Mouse (Mus musculus) retina, postnatal 7 days (tissue): ENCODE results near the gene Slc13a2.
A peak's percentile ranks its signal among the peaks of the same experiment; 100 is the strongest.

Experiments
- DNase-seq: peaks from one replicate; pipeline ENCODE4 v3.0.0-alpha.2; 2012; ENCODE audit warnings: low read depth, low spot score

The Slc13a2 gene

DNA sequence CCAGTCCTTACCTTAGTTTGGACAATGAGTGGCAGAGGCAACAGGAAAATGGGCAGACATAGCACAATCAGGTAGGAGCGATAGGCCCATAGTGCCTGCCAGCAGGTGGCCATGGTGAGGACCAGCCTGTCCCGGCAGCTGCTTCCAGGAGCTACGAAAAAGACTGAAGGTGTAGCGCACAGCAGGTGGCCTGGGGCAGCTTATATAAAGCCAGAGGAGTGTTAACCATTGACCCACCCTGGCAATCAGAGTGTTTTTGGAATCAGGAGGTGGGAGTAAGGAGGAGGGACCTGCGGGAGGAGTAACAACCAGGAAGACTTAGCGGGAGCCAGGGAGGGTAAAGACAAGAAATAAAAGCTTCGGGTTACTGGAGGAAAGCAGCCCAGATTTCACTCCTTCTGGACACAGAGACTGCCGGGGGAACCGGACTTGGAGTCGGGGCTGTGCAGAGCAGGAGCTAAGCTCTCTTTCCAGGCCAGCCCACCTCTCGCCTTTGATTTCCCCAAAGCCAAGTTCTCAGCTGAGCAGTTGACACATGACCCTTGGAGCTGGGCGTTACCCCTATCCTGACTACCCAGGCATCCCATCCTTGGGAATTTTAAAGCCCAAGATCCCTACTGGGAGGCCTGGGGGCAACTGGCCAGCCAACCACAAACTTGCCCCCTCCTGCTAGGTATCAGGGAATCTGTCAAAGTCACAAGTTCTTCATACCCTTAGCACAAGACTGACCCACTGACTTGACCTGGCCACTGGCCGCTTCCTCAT is at the start of gene Slc13a2:
Slc13a2 (minus strand) TSS at position 163 of the 765 bp plus-strand sequence.
- no peak for DNase-seq

DNA sequence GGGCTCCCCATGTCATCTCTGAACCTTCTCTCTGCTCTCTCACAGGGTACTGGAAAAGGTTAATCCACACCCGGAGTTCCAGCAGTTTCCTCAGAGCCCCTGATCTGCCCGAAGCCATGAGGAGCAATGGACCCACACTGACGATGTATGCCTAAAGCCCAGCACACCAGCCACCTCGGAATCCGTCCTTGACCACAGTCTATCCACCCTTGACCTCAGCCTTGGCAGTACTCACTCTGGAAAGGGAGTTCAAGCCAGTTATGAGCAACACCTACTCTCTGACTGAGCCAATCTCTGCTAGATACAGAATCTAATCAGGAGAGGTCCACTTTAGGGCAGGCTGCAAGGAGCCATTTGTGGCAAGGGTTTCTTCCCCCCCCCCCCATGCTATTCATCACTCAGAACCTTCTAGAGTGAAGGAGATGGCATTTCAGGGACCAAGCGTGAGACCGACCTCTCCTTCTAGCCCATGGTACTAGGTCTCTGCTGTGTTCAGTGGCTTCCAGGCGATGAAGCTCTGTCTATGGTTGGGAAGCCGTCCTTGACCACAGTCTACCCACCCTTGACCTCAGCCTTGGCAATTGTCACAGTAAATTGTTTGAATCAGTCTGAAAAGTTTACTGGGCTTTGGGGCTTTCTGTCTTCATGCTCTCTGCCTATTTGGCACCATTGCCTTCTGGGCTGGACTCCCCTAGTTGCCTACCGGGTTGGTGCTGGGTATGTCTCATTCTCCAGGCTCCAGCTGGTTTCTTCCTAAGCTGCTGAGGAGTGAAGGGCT is 49.5 kb upstream of the Slc13a2 start:
- no peak for DNase-seq

- no peak for DNase-seq
Observed at GRCm38 (mm10) chr11:78467932-78468331, 45.9 kb upstream of the Slc13a2 start.

GRCm38 (mm10) chr11:78467515-78467914 is 45.5 kb upstream of the Slc13a2 start:
- DNase-seq = no peak

DNA sequence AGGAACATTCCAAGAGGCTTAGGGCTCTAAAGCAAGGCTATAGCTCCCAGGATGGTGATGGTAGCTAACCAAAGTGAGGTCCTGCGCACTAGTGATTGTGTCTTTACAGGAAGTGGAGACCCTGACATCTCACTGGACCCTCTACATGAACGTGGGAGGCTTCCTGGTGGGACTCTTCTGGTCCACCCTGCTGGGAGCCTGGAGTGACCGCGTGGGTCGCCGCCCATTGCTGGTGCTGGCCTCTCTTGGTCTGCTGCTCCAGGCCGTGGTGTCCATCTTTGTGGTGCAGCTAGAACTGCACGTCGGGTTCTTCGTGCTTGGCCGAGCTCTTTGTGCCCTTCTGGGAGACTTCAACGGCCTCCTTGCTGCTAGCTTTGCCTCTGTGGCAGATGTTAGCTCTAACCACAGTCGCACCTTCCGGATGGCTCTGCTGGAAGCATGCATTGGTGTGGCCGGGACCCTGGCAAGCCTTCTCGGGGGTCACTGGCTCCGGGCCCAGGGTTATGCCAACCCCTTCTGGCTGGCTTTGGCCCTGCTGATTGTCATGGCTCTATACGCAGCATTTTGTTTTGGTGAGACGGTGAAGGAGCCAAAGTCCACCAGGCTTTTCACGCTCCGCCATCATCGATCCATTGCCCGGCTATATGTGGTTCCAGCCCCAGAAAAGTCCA is 44.4 kb upstream of the Slc13a2 start:
- DNase-seq = no peak

- peak; percentile 32 for DNase-seq
Observed at GRCm38 (mm10) chr11:78465568-78466180, 43.7 kb upstream of the Slc13a2 start, which contains the start of gene Slc46a1. TSS of gene Slc46a1 (plus strand) at chr11:78465697.

DNA sequence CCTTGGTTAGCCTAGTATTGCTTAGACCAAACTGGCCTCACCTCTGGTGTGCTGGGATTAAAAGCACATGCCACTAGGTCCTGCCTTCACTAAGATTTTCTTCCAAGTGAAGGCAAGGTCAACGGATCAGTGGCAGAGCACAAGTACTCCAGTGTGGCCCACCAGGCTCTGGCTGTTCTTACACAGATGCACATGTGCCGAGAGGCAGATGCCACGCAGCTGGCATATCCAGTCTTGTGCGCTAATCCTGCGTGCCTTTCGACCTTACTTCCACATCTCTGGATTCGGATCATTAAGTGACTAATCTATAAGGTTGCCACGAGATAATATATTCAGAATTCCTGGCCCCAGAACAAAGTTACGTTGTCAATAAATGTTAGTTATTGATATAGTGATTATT is 43.1 kb upstream of the Slc13a2 start:
- DNase-seq = no peak

DNA sequence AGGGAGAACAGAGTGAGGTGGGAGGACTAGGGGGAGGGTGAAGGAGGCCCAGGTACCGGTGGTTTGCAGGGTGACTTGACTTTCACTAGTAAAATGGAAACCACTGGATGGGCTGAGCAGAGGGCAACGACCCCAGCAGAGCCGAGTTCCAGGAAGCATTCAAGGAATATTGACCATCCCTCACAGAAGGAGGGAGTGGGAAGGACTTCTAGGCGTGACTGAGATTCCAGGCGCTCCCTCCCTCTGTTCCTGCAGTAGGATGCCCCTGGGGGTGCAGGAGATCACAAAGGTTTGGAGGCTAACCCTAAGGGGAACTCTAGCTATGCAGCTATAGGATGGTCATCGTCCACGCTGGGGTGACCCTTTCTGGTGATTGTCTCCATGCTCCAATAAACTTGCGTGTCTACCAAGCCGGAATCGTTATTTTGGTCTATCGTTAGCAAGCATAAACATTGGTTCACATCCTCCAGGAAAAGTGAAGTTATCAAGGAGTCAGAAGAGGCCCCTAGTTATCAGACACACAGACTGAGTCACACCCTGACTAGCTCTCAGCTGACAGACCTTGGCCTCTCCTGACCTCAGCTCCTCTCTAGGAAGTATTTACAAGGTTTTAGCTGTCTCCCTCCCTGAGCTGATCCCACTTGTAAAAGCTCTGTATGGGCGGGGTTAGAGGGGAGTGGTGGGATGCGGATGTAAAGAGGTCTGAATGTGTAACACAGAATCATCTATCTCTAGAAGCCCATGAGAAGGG is 41.4 kb upstream of the Slc13a2 start:
- DNase-seq = no peak

GRCm38 (mm10) chr11:78462669-78463068 is 40.7 kb upstream of the Slc13a2 start:
- no peak for DNase-seq

GRCm38 (mm10) chr11:78461894-78462293 is 39.9 kb upstream of the Slc13a2 start:
- DNase-seq = no peak

DNA sequence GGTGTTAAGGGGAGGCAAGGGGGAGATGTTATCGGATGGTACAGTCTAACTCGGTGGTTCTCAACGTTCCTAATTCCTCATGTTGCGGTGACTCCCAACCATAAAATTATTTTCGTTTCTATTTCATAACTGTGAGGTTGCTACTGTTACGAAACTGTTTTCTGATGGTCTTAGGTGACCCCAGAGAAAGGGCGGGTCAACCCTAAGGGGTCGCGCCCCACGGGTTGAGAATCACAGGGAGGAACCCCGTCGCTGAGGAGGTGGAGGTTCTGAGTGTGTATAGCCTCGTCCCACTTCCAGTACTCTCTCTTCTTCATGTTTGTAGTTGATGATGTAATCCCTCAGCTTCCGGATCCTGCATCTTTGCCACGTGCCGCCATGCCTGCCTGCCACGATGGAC is 36.7 kb upstream of the Slc13a2 start:
- no peak for DNase-seq

DNA sequence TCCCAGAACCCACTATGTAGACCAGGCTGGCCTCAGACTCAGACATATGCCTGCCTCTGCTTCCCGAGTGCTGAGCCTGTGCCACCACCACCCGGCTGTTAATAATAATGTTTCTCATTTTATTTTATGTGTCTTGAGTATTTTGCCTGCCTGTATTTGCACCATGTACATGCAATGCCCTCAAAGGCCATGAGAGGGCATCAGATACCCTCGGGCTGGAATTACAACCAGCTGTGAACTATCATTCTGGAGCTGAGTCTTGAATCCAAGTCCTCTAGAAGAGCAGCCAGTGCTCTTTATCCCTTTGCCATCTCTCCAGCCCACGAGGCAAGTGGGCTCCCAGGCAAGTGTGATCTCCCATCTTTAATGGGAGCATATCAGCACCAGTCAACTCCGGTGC is 33.3 kb upstream of the Slc13a2 start:
- no peak for DNase-seq

DNA sequence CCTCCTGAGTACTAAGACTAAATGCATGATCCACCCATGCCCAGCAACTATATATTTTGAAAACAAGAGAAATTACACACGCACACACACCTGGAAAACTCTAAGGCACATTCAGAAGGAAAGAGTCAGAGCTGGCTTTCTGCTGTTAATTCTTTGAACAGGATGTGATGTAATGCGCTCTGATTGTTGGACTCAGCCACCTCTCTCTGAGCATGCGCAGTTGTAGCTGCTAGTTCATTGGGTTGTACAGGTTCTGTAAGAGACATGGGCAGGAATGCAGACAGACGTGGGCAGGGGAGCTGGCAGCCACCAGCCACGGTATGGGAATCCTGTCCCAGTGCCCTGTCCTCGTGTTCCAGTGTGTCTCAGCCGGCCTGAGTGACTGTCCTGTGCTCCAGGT is 32.3 kb upstream of the Slc13a2 start:
- DNase-seq = no peak

DNA sequence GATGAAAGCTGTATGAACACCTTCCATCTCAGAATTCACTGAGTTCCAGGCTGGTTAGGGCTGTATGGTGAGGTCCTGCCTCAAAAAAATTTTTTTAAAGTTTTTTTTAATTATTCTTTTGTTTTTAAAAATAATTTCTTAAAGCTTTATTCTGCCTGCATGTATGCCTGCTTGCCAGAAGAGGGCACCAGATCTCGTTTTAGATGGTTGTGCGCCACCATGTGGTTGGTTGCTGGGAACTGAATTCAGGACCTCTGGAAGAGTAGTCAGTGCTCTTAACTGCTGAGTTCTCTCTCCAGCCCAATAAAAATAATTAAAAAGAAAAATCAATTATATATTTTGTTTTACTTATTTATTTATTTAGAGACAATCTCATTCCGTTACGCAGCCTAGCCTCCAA is 31.7 kb upstream of the Slc13a2 start:
- DNase-seq = peak; percentile 53

DNA sequence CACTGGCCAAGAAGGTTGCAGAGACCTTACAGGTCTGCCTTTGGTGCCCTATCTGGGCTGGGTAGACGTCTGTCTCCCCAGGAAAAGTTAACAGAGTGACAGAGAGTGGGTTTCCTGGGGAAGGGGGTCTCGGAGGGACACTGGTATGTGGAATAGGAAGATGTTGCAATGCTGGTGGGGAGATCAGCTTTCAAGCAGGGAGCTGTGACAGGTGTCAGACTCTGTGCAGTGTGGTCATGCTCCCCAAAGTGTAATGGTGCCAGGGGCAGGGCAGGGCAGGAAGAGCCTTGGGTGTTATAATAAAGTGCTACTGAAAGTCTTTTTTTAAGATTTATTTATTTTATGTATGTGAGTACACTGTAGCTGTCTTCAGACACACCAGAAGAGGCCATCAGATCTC is 28.3 kb upstream of the Slc13a2 start:
- DNase-seq = no peak

DNA sequence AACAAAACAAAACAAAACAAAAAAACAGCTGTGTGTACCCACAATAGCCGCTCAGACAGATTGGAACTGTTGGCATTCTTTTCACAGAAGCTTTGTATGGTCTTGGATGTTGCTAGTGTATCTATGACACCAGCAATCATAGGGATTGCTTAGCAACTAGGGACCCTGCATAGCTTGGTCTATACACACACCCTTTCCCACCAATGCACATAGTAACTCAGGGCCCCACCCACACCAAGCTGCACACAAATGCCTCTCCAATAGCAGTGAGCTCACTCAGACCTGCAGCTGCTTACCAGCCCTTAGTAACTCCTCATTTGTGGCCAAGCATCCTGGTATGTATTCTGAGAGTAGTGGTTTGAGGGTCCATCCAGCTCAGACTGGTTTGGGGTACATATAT is 26.2 kb upstream of the Slc13a2 start:
- no peak for DNase-seq

DNA sequence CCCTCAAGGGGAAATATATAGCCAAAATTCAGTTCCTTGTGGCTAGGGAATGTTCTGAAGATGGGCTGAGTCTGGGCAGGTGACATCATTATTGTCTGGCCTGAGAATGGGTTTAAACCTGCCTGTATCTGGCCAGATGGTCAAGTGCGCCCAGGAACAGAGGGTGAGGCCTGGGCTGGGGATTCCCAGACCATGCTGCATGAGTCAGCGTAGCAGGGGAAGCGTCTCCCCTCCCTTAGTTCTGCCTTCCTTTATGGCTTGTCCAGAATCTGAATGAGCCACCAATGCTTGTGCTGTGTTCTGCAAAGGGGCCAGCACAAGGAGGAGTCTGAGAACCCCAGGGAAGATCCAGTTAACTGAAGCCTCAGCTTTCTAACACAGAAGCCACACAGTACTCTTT is 25.2 kb upstream of the Slc13a2 start:
- DNase-seq = no peak

DNA sequence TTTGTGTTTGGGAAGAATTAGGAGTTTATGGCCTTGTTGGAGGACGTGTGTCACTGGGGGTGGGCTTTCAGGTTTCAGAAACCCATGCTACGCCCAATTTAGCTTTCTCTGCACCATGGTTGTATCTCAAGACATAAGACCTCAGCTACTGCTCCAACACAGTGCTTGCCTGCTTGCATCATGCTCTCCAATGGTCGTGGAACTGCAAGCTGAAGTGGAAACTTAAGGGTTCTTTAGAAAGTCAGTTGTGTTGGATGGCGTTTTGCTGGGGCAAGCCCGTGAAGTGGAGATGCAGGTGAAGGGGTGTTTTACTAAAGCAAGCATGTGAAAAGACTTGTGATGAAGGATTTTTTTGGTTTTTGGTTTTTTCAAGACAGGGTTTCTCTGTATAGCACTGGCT is 21.1 kb upstream of the Slc13a2 start:
- no peak for DNase-seq

DNA sequence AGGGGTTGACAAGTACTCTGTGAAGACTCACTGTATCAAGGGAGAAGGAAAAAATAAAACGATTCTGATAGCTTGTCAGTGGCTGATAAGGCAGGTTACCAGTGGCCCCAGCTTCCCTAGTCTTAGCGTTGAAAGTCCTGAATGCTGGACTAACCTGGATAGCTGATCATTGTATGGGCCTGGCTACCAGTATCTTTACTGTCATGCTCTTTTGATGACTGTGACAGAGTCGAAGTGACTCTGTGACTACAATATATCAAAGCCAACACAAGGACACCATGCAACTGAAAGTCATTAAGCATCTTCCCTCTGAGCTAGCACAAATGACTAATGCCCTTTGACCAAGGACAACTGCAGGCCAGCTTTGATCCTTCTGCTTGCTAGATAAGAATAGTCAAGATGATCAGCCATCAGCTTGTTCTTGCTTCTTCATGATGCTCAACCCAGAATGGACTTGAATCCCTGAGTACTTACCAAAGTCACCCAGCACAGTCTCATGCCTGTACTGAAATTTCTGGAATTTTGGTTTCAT is 16.4 kb upstream of the Slc13a2 start:
- DNase-seq = no peak

GRCm38 (mm10) chr11:78437182-78437581 is 15.2 kb upstream of the Slc13a2 start:
- no peak for DNase-seq

DNA sequence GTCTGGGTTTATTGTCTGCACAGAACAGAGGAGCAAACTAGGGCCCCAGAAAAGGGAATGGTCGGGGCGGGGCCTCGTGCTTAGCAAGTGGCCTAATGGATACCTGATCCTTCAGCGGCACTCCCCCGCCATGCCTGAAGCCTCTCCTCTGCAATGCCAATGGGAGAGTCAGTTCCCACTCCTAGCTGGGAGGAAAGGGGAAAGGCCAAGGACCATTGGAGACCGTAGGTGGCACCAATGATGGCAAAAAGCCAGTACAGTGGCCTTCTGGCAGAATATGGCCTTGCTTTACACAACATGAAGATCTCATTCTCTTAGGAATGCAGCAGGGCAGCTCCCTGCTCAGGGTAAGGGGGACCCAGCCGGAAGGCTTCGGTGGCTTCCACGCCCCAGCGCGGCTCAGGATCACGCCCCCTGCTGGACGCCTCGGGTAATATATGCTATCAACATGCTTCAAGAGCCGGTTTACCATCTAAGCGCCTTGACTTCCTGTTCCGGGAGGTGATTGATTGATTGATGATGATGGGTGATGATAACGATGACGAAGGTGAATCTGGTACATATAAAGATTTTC is 13.8 kb upstream of the Slc13a2 start:
- DNase-seq = peak; percentile 16
